Mouse (Mus musculus) cerebellum, adult 9-11 months (tissue): ENCODE data around the gene Lmod2.

ENCODE experiments used
- DNase-seq: peaks from one replicate; pipeline ENCODE4 v3.0.0; 2022

Gene Lmod2

GRCm38 (mm10) chr6:24645346-24646053, 47.9 kb downstream of the Lmod2 start:
- DNase-seq, result no peak

GRCm38 (mm10) chr6:24647103-24647691, 49.6 kb downstream of the Lmod2 start:
- no peak for DNase-seq

- no peak for DNase-seq
Observed at GRCm38 (mm10) chr6:24648403-24648802, 50.8 kb downstream of the Lmod2 start.

DNA sequence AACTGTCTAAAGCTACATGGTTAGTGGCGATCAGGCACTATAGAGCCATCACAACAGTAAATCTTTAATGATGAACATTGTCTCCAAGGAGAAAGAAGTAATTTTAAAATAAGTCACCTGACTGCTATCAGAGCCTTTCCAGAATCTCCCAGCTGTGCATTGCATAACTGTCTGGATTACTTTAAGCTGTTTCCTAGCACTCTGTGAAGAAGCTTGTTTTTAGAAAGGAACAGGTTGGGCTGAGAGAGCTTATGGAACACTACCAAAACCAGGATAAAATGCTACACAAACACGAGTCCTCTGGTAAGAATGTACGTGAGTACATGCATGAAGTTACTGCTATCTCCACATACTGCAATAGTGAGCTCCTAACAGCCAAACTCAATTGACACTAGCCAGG, 53.2 kb downstream of the Lmod2 start:
- DNase-seq, result no peak

GRCm38 (mm10) chr6:24651538-24651937, 54.0 kb downstream of the Lmod2 start:
- DNase-seq, result no peak
